Mouse (Mus musculus) erythroblast, adult 5-6 weeks (primary cell): ENCODE data around the gene Opcml. TPM values are rescaled to one million over a fixed set of nuclear protein-coding genes. Genes with fewer than 3 reads are reported as not detected.

Experiments used
- ATAC-seq: replicated peaks from 2 replicates; pipeline ENCODE4 v1.8.0; 2016; ENCODE audit warnings: moderate number of reproducible peaks, mild to moderate bottlenecking, moderate TSS enrichment, inconsistent platforms; ENCODE audit not compliant: poor library complexity, low FRiP score, severe bottlenecking
- total RNA-seq, 2 experiments: library from RNA; stranded (forward) in 1 of 2; stranded (reverse) in 1 of 2; fragments of 150-400 nt in 1 of 2; fragments of 200-764, 138-1000 nt in 1 of 2; gene quantifications; 2 replicates each; pipeline versions ENCODE4 v1.2.3 to v1.2.4; 2015 to 2017; ENCODE audit warnings: low replicate concordance in 2 of 2

Gene Opcml
- total RNA-seq, 2 experiments from 2014 or later: not detected

GRCm38 (mm10) chr9:28569041-28569522 lies 778.5 kb downstream of the Opcml start:
- ATAC-seq: no peak

GRCm38 (mm10) chr9:28569776-28570175 lies 779.2 kb downstream of the Opcml start:
- no peak for ATAC-seq

GRCm38 (mm10) chr9:28571682-28572081 lies 781.1 kb downstream of the Opcml start:
- ATAC-seq: no peak

GRCm38 (mm10) chr9:28572136-28572774 lies 781.7 kb downstream of the Opcml start:
- no peak for ATAC-seq

GRCm38 (mm10) chr9:28578730-28579129 lies 788.2 kb downstream of the Opcml start:
- ATAC-seq: no peak

- no peak for ATAC-seq
These were observed 796.7 kb downstream of the Opcml start for GRCm38 (mm10) chr9:28587253-28587652.

GRCm38 (mm10) chr9:28587857-28588388 lies 797.3 kb downstream of the Opcml start:
- no peak for ATAC-seq

- no peak for ATAC-seq
These were observed 797.9 kb downstream of the Opcml start for GRCm38 (mm10) chr9:28588488-28588887.

- ATAC-seq: no peak
These were observed 801.6 kb downstream of the Opcml start for GRCm38 (mm10) chr9:28592208-28592607.

GRCm38 (mm10) chr9:28595062-28595461 lies 804.5 kb downstream of the Opcml start:
- ATAC-seq: no peak

GRCm38 (mm10) chr9:28605561-28605960 lies 815.0 kb downstream of the Opcml start:
- ATAC-seq: no peak

GRCm38 (mm10) chr9:28613683-28614620 lies 823.4 kb downstream of the Opcml start:
- ATAC-seq: no peak

GRCm38 (mm10) chr9:28615447-28615846 lies 824.9 kb downstream of the Opcml start:
- no peak for ATAC-seq

GRCm38 (mm10) chr9:28617666-28618065 lies 827.1 kb downstream of the Opcml start:
- ATAC-seq: no peak

GRCm38 (mm10) chr9:28618186-28618892 lies 827.8 kb downstream of the Opcml start:
- no peak for ATAC-seq

GRCm38 (mm10) chr9:28621939-28622338 lies 831.4 kb downstream of the Opcml start:
- ATAC-seq: no peak

GRCm38 (mm10) chr9:28624870-28625269 lies 834.3 kb downstream of the Opcml start:
- ATAC-seq: no peak

- no peak for ATAC-seq
These were observed 852.2 kb downstream of the Opcml start for GRCm38 (mm10) chr9:28642766-28643165.

GRCm38 (mm10) chr9:28644063-28644462 lies 853.5 kb downstream of the Opcml start:
- no peak for ATAC-seq

GRCm38 (mm10) chr9:28650089-28650488 lies 859.5 kb downstream of the Opcml start:
- no peak for ATAC-seq
